Mouse (Mus musculus) heart, adult 11 months (tissue): ENCODE measurements around the gene Crybb3.
"Not testable (repeated sequence)": the region's sequence is repeated elsewhere in the genome, so short reads cannot be mapped to it uniquely, and the experiment has no call there.

ENCODE experiments used
- DNase-seq: peaks from one replicate; pipeline ENCODE4 v3.0.0; 2022

Crybb3 gene

DNA sequence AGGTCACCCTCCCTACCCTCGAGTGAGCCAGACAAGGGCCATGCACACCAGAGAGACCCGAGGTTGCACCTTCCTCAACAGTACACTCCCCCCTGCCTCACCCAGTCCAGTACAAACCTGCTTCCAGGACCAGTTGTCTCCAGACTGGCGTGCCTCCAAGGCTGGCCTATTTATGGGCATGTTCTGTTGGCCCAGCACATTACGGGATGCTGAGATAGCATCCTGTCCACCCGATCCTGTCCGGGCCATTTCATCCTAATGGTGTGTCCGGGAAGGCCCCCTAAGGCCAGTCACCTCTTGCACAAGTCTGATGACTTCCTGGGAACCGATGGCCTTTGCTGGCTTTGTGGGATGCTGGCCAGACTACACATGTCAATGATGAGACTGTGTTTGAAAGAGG lies at the start of gene Crybb3:
TSS of gene Crybb3 (minus strand) at position 146 of the 400 bp plus-strand sequence.
- peak; percentile 96 for DNase-seq

DNA sequence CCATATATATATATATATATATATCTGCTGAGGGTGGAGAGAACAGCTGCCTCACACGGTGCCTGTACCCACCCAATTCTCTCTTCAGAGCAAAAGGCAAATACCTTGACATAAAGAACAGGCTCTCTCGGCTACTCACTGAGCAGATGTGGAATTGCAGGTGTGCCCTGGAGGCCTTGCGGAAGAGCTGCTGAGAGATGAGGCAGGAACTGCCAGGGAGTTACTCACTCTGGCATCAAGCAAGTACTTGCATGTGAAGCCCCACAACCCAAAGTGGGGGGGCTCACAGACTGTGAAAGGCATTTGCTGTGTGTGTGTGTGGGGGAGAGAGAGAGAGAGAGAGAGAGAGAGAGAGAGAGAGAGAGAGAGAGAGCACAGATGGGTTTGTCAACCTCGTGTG lies 47.0 kb upstream of the Crybb3 start:
- no peak for DNase-seq

DNA sequence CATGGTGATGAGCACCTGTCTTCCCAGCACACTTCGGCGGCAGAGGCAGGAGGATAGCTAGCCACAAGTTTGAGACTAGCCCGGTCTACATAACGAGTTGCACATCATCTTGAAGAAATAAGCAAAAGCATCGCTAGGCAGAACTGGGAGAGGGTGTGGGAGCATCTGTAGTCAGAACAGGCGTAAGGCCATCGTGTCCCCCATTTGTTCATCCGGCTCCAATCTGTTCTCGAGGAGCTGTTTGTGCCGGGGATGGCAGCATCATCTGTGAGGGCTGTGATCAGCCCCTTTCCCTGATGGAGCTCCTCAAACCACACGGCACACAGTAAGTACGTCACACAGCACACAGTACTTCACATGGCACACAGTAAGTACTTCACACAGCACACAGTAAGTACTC lies 45.1 kb upstream of the Crybb3 start:
- no peak for DNase-seq

DNA sequence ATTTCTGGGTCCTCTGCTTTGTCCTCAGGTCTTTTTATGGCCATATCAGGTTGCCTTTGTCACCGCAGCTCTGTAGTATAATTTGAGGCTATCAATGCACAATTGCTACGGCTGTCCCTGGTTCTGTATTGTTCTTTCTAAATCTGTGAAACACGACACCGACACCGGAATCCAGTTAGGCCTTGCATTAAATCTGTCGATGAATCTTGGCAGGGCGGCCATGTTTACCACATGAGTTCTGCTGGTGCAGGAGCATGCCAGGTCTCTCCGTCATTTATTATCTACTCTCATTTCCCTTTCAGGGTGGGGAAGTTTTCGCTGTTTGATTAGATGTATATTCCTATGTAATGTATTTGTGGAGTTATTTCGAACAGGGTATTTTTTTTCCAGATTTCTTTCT lies 42.3 kb upstream of the Crybb3 start:
- no peak for DNase-seq

DNA sequence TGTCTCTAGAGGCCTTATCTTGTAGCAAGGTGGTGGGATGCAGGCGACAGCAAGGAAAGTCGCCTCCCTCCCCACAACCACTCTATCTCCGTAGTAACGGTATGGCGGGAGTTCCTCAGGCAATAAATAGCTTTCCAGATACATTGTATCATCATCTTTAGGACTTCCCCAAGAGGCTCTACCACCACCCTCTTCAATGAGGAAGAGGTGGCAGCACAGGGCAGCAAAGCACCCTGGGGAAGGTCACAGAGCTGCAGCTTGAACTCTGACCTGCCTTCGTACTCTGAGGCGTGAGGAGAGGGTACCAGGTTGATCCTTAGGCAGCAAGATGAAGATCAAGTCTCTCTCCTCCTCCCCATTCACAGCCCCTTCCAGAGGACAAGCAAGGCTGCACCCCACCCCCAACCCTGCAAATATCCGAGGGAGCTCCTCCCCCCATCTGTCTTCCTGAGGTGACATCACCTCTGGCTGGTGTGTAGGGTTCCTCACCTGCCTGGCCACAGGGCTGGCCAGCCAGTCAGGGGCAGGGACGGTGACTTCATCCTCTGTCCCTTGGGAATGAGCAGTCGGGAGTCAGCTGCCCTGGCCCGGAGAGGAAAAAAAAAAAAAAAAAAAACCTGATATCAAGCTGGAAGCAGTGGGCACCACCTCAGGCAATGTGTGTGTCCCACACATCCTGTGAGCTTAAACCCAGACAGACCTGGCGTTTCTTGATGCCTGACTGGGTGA lies 41.1 kb upstream of the Crybb3 start:
- DNase-seq, result peak; percentile 95

DNA sequence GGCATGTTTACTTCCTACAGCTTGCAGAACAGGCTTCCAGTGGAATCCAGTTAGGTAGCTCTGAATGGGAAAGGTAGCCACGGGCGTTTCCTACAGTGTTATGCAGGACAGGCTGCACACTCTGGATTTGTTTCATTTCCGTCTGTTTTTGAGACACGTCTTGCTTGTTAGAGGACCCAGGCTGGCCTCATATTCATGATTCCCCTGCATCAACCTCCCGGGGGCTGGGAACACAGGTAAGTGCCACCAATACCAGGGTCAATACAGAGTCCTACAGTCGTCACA lies 40.1 kb upstream of the Crybb3 start:
- no peak for DNase-seq

DNA sequence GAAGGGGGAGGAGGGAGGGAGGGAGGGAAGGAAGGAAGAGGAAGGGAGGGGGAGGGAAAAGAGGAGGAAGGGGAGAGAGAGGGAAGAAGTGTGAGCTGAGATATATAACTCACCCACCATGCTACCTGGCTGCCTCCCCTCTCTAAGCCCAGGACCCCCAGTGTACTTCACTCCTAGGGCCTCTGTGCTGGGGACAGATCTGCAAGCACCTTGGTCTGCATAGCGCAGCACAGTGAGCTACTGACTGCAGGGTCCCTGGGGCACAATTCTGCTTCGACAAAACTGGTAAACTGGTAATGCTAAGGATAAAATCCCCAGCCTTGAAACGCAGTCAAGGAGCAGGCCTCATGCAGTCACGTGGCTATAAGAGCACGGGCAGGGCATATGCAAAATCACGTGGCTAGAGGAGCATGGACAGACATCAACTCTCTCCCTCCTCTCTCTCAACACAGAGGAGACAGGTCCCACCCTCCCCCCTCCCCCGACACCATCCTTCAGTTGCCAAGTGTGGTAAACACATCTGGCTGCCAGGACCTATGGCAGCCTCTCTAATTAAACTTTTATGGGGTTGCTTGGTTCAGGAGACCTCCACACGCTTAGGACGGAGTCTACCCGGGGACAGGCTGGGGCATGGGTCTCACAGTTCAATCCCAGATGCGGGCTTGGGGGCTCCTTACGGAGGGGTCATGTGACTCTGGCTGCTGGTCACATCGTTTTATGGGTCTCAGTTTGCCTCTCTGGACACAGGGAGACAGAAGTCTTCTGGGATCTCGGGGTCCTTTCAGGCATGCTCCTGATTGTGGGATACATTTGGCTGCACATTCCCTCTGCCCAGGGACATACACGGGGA lies 39.6 kb upstream of the Crybb3 start:
- no peak for DNase-seq

DNA sequence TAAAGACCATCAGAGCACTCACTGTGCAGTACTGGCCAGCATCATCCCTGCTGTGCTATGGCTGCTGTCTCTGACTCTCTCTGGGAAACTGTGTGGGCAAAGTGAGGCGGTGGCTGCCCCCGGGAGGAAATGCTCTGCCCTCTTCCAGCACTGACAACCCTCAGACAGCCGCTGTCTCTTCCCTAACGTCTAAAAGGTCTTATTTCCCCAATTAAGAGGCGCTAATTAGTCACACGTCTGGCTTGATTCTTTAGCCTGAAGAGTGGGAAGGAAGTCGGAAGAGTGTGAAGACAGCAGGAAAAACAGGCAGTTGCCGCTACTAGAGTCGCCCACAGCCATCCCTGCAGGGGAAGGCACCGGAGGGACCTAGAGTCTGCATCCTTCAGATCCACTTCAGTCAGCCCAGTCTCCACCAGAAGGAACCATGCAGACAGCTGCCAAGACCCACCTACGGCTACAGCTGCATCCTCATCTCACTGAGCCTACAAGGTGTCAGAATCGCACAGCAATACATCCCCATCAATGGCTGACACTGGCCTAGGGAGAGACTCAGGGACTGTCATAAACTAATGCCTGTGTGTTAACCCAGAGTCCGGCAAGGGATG lies 38.6 kb upstream of the Crybb3 start:
- DNase-seq, result no peak

DNA sequence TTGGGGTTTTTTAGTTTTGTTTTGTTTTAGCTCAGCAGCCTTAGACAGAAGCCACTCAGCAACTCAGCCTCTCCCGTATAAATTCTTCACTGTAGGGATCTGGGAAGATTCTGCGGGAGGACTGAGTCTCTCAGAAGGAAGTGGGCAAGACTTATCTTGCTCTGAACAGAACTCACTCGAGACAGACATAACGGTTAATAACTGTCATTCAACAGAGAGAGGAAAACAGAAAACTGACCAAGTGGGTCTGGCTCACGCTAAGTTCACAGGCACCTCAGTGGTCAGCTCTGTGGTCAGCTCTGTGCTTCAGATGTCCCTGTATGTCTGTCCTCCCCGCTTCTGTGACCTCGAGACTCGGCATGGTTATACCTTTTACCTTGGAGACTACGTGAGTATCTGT lies 37.9 kb upstream of the Crybb3 start:
- DNase-seq, result no peak

DNA sequence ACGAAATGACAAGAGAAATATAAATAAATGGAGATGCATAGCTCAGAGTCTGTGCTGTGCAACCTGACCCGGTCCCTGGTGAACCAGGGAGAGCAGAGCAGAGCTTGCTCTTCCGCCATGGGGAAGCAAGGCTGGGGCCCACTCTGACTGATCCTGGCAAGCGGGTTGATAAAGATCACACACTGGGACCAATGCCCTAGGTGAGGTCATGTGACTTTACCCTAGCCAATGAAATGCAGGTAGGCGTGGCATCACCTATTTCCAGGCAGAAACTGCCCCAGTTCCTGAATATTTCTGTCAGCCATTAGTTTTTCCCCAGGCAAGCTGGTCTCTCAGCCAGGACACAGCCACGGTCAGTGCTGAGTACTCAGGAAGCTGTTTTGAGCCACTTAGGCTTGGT lies 37.3 kb upstream of the Crybb3 start:
- DNase-seq, result no peak

DNA sequence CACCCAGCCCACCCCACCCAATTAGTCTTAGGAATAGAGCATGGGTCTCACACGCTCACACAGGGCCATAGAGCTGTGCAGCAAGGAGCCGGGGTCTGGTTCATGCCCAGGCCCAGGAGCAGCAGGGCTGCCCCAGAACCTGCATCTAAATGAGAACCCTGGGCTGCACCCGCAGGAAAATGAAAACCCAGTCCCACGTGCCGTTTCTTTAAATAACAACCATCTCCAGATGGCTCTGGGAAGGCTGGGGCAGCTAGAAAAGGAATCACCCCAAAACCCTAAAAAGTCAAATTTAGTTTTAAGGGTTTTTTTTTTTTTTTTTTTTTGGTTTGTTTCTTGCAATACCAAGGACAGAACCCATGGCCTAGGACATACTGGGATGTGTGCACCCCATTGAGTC lies 36.0 kb upstream of the Crybb3 start:
- DNase-seq, result no peak

DNA sequence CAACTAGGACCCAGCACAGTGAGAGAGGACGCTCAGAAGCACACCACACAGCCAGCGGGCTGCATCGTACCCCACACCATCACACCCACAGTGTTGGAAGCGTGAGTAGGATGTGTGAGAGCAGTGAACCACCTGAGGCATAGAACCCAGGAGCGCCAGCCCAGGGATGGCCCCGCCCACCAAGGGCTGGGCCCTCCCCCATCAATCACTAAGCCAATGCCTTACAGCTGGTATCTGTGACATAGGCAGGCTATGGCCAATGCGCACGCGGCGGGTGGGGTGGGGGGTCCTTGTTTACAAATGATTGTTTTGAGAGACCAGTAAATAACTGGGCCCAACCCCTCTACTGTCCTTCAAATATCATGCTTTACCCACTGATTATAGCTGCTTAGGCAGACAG lies 34.5 kb upstream of the Crybb3 start:
- no peak for DNase-seq

DNA sequence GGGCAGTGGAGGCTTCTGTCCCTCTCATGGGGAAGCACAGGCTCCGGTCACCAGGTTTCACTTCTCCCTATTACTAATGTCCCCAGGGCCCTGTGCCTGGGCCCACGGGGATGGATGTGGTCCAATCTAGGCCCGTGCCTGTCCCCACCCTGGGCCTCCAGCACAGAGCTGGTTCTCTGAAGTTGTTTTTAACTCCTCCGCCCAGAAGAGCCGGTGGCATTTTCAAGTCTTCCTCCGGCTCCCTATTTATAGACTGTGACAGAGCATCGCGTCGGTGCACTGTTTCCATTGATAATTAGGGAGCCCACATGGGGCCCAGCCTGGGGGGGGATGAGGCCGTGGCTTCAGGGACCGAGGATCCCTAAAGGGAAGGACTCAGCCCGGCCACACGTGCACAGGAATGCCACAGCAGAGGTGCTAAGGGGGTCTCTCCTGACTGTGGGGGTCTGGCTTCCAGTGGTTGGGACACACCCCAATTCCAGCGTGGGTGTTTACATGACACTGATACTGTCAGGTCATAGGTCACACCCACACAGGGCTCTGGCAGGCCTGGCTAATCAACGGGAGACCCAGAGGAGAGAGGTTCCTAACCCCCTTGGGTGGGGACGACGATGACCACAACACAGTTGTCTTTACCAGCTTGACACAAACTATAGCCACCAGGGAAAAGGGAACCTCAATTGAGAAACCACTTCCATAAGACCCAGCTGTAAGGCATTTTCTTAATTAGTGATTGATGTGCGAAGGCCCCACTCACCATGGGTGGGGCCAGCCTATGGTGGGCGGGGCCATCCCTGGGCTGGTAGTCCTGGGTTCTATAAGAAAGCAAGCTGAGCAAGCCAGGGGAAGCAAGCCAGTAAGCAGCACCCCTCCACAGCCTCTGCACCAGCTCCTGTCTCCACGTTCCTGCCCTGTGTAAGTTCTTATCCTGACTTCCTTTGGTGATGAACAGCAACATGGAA lies 33.2 kb upstream of the Crybb3 start:
- peak; percentile 97 for DNase-seq

DNA sequence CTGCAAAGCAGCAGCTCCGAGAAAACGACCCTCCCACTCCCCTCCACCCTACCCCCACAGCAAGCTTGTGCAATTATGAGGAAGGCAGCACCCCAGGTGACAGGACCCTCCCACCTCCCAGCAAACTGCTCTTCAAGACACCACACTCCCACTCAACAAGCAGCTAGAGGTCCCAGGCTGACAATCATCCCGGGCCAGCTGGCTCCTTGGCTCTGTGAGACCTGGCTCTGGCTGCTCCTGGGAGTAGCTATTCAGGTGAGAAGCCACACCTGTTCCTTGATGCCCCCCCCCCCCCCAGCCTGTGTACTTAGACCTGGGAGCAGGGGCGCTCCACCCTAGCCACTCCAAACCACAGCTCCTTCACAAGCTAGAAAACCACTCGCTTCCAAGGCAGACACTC lies 31.7 kb upstream of the Crybb3 start:
- DNase-seq, result no peak

DNA sequence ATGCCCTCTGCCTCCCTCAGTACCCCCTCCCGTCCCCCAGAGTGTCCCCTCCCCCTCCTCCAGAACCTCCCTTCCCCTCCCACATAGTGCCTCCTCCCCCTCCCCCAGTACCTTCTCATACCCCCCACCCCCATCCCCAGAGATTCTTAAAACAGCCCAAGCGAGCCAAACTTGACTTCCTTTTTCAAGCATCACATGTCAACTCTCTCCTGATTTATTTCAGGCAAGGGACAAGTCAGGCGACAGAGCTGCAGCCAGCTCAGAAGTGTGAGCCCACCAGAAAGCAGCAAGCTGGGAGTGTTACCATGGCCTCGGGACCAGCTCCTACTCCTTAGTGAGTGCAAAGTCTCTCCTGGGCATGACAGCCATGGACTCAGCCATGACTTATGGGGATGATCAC lies 30.0 kb upstream of the Crybb3 start:
- DNase-seq, result no peak

DNA sequence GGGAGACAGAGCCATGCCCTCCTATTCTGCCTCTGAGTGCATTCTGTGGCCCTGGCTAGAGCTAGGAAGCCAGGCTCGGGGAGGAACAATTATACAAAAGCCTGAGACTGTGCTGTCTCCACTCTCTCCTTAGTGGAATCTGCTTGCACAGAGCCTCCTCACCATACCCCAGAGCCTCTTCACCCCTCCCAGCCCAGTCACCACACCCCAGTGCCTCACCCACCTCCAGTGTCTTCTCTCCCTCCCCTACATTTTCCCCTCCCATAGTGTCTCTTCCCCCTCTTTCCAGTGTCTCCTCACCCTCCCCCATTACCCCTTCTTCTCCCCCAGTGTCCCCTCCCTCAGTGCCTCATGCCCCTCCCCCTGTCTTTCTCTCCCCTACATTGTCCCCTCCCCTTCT lies 29.5 kb upstream of the Crybb3 start:
- no peak for DNase-seq

DNA sequence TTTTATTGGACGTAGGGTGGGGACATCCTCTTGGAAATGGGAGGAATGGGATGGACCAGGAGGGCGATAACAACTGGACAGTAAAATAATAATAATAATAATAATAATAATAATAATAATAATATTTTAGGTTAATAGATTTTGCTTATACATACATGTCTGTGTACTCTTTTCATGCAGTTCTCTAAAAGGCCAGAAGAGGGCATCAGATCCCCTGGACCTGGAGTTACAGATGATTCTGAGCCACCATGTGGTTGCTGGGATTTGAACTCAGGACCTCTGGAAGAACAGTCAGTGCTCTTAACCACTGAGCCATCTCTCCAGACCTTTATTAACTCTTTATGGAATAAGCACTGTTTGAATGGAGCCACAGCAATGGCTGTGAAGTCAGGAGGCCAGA lies 28.3 kb upstream of the Crybb3 start:
- not testable (repeated sequence) for DNase-seq

DNA sequence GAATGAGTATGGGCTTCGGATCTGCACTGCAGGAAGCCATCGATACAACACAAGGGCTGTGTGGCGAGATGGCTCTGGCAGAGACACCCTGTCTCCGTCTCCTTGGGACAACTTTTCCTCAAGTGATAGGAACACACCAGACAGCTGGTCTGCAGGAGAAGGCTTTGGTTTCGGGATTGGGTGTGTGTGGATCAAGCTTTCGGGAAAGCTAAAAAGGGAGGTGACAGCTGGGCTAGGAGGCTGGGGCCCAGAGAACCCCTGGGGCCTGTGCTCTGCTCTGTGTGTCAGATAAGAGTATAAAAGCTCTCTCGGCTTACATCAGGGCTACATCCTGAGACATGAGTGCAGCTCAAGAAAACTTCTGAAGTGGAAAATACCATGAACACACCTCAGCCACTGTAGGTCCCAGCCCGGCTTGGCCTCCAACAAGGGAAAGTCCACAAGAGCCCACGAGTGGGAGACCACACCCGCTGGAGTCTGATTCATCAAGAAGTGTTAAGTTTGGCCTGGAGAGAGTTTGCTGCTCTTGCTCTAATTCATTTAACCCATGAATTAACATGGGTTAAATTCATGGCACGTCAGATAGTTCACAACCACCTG lies 26.9 kb upstream of the Crybb3 start:
- DNase-seq, result peak; percentile 95

DNA sequence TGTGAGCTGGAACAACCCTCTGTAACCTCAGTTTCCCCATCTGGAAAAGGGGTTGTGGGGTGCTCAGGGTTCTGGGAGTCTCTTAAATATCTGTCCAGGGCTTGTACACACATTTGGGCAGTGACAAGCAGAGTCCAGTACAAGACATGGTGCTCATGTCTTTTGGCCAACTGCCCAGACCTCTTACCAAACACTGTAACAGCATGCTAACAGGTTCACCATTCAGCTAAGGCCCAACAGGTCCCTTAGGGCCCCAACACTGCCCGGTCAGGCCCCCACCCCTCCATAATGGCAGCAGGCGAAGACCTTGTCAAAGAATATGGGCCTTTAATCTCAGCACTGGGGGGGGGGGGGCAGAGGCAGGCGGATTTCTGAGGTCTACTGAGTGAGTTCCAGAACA lies 26.3 kb upstream of the Crybb3 start:
- DNase-seq, result peak; percentile 94

DNA sequence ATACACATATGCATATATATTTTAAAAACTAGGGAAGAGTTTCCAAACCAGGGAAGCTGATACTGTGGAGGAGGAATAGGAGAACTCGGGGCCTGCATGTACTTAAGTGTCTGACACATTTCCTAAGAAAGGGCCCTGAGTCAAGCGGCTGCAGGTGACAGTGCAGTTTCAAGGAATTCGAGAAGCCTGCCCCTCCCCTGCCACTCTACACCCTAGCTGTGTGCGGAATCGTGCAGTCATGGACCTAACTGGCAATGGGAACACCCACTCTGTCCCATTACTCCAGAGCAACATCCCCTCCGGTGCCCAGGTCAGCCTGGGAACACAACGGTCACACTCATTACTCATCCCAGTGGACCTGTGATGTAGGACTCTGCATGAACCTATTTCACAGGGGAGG lies 25.2 kb upstream of the Crybb3 start:
- no peak for DNase-seq

DNA sequence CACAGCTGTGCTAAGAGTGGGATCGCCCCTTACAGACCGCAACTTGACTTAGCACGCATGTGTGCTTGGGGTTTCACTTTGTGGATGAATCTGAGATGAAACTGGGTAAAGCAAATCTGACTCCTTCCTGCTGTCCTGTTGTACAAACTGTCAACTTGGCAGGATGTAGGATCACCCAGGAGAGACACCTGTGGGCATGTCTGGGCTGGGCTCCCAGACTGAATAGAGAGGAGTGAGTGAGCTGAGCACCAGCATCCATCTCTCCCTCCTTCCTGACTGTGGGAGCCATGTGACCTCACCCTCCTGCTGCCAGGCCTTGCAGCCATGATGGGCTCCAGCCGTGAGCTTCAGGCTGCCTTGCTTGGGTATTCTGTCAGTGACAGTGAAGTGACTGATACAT lies 24.1 kb upstream of the Crybb3 start:
- DNase-seq, result no peak

DNA sequence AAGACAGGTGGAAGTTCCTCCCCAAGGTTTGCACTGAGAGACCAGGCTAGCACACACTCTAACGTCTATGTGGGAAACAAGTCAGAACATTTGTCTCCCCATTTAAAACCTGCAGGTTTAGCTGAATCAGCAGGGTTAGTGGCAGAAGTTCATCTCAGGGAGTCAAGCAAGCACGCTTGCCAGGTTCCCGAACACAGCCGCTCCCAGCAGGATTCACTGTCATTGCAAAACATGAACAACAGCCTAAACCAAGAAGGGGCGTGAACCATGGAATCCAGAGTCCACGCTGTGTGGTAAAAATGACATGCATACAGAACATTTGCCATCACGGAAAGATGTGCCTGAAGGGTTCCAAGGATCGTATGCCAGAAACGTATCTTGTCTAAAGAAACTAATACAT lies 23.7 kb upstream of the Crybb3 start:
- DNase-seq, result no peak

DNA sequence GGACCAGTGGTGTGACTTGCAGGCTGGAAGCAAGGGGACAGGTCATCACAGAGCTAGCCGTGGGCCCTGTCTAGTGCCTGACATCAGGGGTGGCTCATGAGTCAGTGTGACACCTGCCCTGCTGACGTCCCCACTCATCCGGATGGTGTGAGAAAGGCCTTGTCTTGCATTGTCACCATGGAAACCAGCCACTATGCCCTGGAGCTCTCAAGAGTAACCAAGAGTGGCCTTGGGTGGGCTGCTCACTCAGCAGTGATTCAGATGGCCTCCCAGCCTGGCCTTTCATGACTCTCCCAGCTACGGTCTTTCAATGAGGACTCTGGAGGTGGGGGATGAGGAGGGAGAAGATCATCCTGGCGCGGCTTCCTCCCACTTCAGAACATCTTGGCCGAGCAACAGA lies 21.1 kb upstream of the Crybb3 start:
- peak; percentile 88 for DNase-seq
